Mouse (Mus musculus) erythroblast, adult 5-6 weeks (primary cell): ENCODE data around the gene Rnf24. TPM values are rescaled to one million over a fixed set of nuclear protein-coding genes. Genes with fewer than 3 reads are reported as not detected.
"Not testable (repeated sequence)": the region's sequence is repeated elsewhere in the genome, so short reads cannot be mapped to it uniquely, and the experiment has no call there.

Experiments used
- ATAC-seq: replicated peaks from 2 replicates; pipeline ENCODE4 v1.8.0; 2016; ENCODE audit warnings: moderate number of reproducible peaks, mild to moderate bottlenecking, moderate TSS enrichment, inconsistent platforms; ENCODE audit not compliant: poor library complexity, low FRiP score, severe bottlenecking
- total RNA-seq, 2 experiments: library from RNA; stranded (forward) in 1 of 2; stranded (reverse) in 1 of 2; fragments of 150-400 nt in 1 of 2; fragments of 200-764, 138-1000 nt in 1 of 2; gene quantifications; 2 replicates each; pipeline versions ENCODE4 v1.2.3 to v1.2.4; 2015 to 2017; ENCODE audit warnings: low replicate concordance in 2 of 2

Gene Rnf24
- total RNA-seq, 2 experiments from 2014 or later, result 0.43 to 3.5 TPM

- ATAC-seq, result no peak
Measured at GRCm38 (mm10) chr2:131350301-131350700, 2.4 kb downstream of the Rnf24 start.

GRCm38 (mm10) chr2:131345556-131345955, 7.1 kb downstream of the Rnf24 start:
- ATAC-seq, result no peak

GRCm38 (mm10) chr2:131344449-131344848, 8.2 kb downstream of the Rnf24 start:
- ATAC-seq, result no peak

DNA sequence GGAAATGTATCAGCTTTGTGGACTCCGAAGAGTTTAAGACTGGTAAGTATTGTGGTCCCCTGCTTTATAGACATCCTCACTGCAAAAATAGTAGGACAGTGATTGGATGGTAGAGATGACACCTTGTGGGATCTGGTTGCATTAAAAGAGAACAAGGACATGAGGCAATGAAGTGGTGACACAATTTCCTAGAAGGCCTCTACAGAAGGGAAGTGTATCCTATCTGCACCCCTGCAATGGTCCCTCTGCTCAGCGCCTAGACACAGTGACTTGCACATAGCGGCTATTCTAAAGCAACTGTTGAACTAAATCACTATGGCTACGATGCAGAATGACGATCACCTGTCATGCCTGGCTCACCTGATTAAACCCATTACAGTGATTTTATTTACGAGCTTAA, 15.1 kb downstream of the Rnf24 start:
- ATAC-seq, result no peak

GRCm38 (mm10) chr2:131330548-131330947, 22.1 kb downstream of the Rnf24 start:
- ATAC-seq, result no peak

DNA sequence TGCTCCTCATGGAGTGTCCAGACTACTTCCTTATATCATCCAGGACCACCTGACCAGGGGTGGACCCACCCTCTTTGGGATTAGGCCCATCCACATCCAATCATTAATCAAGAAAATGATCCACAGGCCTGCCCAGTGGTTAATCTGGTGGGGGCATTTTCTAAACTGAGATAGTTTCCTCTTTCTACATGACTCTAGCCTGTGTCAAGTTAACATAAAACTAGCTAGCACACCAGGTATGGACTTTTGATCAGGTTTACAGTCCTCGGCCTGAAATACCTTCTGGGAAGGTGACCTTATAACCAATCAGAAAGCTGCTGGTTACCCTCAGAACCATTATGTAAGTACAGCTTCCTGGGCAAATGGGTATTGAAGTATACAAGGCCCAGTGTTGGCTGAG, 23.7 kb downstream of the Rnf24 start:
- ATAC-seq, result no peak

GRCm38 (mm10) chr2:131326044-131326443, 26.6 kb downstream of the Rnf24 start:
- ATAC-seq, result no peak

DNA sequence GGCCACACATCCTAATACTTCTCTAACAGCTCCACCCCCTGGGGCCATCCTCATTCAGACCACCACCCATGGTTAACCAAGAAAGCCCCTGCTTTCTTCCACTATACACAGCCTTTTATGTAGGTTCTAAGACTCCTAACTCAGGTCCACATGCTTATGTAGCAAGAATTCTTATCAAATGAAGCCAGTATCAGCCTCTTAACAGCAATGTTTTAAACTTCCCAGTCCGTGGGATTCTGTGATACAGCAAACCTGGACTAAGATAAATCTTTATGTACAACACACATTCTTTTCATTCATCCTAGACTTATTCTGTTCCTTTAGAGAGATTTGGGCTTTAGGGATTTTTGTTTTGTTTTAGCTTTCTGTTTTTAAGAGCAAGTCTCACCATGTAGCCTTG, 29.0 kb downstream of the Rnf24 start:
- no peak for ATAC-seq

- peak; percentile 44; the same call in 1 of the 2 replicates for ATAC-seq
Measured at GRCm38 (mm10) chr2:131321192-131321591, 31.5 kb downstream of the Rnf24 start.

DNA sequence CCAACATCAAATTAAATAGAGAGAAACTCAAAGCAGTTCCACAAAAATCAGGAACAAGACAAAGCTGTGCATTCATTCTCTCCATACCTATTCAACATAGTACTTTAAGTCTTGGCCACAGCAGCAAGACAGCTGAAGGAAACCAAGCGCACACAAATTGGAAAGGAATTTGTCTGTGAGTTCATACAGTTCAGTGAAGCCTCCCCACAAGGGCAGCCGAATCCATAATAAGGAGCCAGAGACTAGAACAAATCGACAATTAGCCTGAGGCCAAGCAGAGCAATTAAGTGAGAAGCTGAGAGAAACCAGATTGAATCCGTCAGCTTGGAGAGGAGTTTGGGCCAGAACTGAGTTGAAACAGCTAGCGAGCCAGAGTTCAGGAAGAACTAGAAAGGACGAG, 33.3 kb downstream of the Rnf24 start:
- ATAC-seq, result no peak

DNA sequence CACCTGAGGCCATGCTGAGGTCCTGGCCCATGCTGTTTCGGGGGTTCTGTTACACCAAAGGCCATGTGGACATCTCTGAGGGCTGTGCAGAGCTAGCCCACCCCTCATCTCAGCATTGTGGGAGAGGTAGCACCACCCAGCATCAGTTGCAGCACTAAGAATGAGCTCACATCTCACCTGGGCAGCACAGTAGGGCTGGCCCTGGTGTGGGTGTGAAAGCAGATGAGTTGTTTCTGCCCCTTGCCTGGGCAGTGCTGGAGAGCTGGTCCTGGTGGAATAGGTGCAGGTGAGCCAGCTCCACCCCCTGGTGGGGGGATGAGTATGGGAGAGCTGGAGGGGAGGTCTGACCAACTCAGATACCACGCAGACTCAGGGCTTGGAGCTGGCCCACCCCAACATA, 36.5 kb downstream of the Rnf24 start:
- no peak for ATAC-seq

DNA sequence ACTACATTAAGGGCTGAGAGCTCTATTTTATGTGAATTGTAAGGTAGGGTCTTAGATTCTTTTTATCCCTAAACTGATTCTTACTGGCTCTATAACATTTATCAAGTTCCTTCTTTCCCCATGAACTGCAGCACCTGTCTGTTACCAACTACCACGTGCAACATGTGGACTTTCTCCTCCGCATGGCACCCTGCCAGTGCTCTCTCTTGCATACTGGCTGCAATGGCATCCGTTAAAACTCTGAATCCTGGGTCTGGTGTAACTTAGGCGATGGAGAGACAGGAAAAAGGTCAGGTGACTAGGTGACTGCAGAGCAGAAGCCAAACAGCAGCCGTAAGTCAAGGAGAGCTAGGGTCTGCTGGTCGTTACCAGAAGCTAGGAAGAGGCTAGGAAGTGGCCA, 43.4 kb downstream of the Rnf24 start:
- no peak for ATAC-seq

GRCm38 (mm10) chr2:131307822-131308221, 44.9 kb downstream of the Rnf24 start:
- no peak for ATAC-seq

DNA sequence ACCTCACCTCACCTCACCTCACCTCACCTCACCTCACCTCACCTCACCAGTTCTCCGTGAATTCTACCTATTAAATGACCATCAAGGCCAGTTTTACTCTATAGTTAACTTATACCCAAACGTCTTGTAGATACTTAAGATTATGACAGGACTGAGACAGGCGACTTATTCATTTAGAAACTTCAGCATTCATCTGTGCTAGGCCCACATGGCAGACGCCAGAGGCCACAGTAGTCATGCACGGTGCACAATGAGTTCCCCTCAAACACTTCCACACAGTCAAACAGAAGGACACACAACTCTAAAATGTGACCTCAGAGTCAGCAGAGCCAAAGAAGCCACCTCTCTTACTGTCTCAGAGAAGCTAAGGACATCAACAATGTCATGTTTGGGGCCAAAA, 45.3 kb downstream of the Rnf24 start:
- no peak for ATAC-seq

DNA sequence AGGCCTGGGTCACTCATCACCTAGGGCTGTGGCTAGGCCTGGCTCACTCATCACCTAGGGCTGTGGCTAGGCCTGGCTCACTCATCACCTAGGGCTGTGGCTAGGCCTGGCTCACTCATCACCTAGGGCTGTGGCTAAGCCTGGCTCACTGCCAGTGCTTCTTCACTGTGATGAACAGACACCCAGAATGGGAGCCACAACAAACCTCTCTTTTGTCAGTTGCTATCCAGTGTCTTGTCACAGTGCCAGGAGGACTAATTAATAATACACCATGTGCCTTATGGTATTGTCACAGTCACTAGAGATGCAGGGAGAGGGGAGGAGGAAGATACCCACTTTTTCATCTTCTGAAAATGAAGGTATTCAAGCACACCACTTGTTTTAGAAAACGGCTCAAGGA, 47.5 kb downstream of the Rnf24 start:
- not testable (repeated sequence) for ATAC-seq

- no peak for ATAC-seq
Measured at GRCm38 (mm10) chr2:131304497-131304896, 48.2 kb downstream of the Rnf24 start.

DNA sequence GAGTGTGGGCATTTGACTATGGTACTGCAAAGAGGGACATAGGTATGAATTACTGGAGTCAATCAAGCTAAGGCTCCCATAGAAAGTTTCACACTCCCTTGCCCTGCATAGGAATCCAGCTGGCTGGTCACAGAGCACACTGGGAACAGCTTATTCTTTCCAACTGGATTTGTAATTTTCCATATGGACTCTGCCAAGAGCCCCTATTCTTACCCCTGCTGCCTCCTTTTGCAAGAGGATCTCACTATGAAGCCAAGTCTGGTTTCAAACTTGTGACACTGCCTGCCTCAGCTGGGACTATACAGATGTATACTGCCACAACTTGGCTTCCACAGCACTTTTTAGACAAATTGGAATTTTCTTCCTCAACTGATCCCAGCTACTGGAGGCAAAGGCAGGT, 51.1 kb downstream of the Rnf24 start:
- ATAC-seq, result no peak

- ATAC-seq, result no peak
Measured at GRCm38 (mm10) chr2:131300485-131300884, 52.2 kb downstream of the Rnf24 start.

- ATAC-seq, result not testable (repeated sequence)
Measured at GRCm38 (mm10) chr2:131298674-131299073, 54.0 kb downstream of the Rnf24 start.

GRCm38 (mm10) chr2:131296746-131297261, 55.9 kb downstream of the Rnf24 start:
- ATAC-seq, result no peak

DNA sequence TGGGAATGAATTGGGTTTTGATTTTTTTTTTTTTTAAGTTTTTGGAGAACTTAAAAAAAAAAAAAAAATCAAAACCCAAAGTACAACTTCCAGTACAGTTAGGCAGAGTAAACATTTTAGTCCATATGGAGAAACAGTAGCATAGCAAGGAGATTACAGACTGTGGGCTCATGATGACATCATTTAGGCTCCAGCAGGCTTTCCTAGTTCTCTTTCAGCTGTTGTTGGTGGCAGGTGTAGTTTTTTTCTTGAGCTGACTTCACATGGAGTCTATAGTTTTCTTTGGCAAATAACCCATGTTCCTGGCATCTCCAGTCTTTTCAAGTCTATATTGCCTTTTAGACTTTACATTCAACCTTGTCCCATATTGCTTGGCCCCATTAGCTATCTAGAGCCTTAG, 62.0 kb downstream of the Rnf24 start:
- ATAC-seq, result no peak

- ATAC-seq, result no peak
Measured at GRCm38 (mm10) chr2:131286276-131286675, 66.4 kb downstream of the Rnf24 start.

- no peak for ATAC-seq
Measured at GRCm38 (mm10) chr2:131281596-131281995, 71.1 kb downstream of the Rnf24 start.
